Mouse (Mus musculus) forebrain, embryonic 12.5 days (tissue): ENCODE data around the gene Polr3k. TPM values are rescaled to one million over a fixed set of nuclear protein-coding genes. Genes with fewer than 3 reads are reported as not detected.

ENCODE experiments used
- ATAC-seq: fragments of 200-750 bp; cut with Nextera tagmentation; 2 replicates; pipeline ENCODE4 v1.8.0; 2017; ENCODE audit warnings: moderate TSS enrichment; ENCODE audit not compliant: low FRiP score
- H3K27ac ChIP-seq: fragments of 300-500 bp; sonication (generic); 2 replicates; pipeline ENCODE4 v1.5.1; 2016; ENCODE audit warnings: mild to moderate bottlenecking
- H3K27me3 ChIP-seq: fragments of 300-500 bp; sonication (generic); 2 replicates; pipeline ENCODE4 v1.6.1; 2016; ENCODE audit warnings: mild to moderate bottlenecking
- H3K36me3 ChIP-seq: fragments of 300-500 bp; sonication (generic); replicated peaks from 2 replicates; pipeline ENCODE4 v1.6.1; 2016; ENCODE audit warnings: mild to moderate bottlenecking
- H3K4me1 ChIP-seq: fragments of 300-500 bp; sonication (generic); 2 replicates; pipeline ENCODE4 v1.6.1; 2016
- H3K4me2 ChIP-seq: fragments of 300-500 bp; sonication (generic); 2 replicates; pipeline ENCODE4 v1.6.1; 2016; ENCODE audit warnings: mild to moderate bottlenecking, moderate library complexity
- H3K4me3 ChIP-seq: fragments of 300-500 bp; sonication (generic); replicated peaks from 2 replicates; pipeline ENCODE4 v1.5.1; 2016; ENCODE audit warnings: mild to moderate bottlenecking
- H3K9ac ChIP-seq: fragments of 300-500 bp; sonication (generic); 2 replicates; pipeline ENCODE4 v1.6.1; 2016; ENCODE audit warnings: mild to moderate bottlenecking
- H3K9me3 ChIP-seq: fragments of 300-500 bp; sonication (generic); 2 replicates; pipeline ENCODE4 v1.6.1; 2016
- WGBS: fragments of 180-500 bp; shearing (Covaris S2); methylation state at CpG from one replicate; pipeline ENCODE4 v1.1.7; 2016; 5-methylcytosine and 5-hydroxymethylcytosine counted together
- polyA plus RNA-seq: library from polyadenylated mRNA; unstranded; fragments of >200 nt; fragmentation: Nextera tagmentation; extraction: Ambion mirVana; gene quantifications from 2 replicates; pipeline ENCODE4 v1.2.1, GENCODE M21; 2016

Polr3k gene
- polyA plus RNA-seq = 100.0 and 104 TPM in 2 replicates

- peak within 1 kb of the TSS; percentile 82 for H3K4me3 ChIP-seq
- peak within 1 kb of the TSS; percentile 87 for H3K4me2 ChIP-seq
- ATAC-seq = peak; percentile 100
- H3K9me3 ChIP-seq = no peaks in the 10 kb centered on the region
- H3K27ac ChIP-seq = peak within 1 kb of the TSS; percentile 88
- WGBS = under 1% methylated on average over 35 of the region's 35 CpGs
- no peaks in the 10 kb centered on the region for H3K27me3 ChIP-seq
- peaks cover 23% of the 10 kb centered on the region for H3K4me1 ChIP-seq
- H3K9ac ChIP-seq = peak within 1 kb of the TSS; percentile 79
- peaks cover 10% of the 10 kb centered on the region for H3K36me3 ChIP-seq
These were observed at the start of gene Polr3k for GRCm38 (mm10) chr2:181863791-181864535. Gene Polr3k, plus strand, starts transcription at chr2:181864337.

- Histone ChIP-seq H3K9me3 (no peaks in the 10 kb centered on the region), H3K36me3 (peaks cover 41% of the 10 kb centered on the region), H3K27ac (no peak overlapping the region), H3K4me3 (no peak overlapping the region), H3K4me1 (no peaks in the 10 kb centered on the region), H3K9ac (no peak overlapping the region), H3K4me2 (no peak overlapping the region), H3K27me3 (no peaks in the 10 kb centered on the region)
- 86% methylated on average over 2 of the region's 2 CpGs for WGBS
- ATAC-seq = no peak
These were observed 35.0 kb upstream of the Polr3k start for GRCm38 (mm10) chr2:181829032-181829650.

GRCm38 (mm10) chr2:181832745-181833144, 31.4 kb upstream of the Polr3k start:
- Histone ChIP-seq H3K4me3 (no peak overlapping the region), H3K36me3 (peaks cover 17% of the 10 kb centered on the region), H3K4me1 (peaks cover 6% of the 10 kb centered on the region; the same call in 1 of the 2 replicates), H3K4me2 (no peak overlapping the region), H3K9ac (no peak overlapping the region), H3K9me3 (no peaks in the 10 kb centered on the region), H3K27me3 (no peaks in the 10 kb centered on the region), H3K27ac (no peak overlapping the region)
- WGBS = 69% methylated on average over 2 of the region's 2 CpGs
- no peak for ATAC-seq

- H3K9me3 ChIP-seq = no peaks in the 10 kb centered on the region
- WGBS = under 1% methylated on average over 35 of the region's 35 CpGs
- H3K36me3 ChIP-seq = peaks cover 5% of the 10 kb centered on the region; the same call in 1 of the 2 replicates
- H3K27ac ChIP-seq = peak within 1 kb of the TSS; percentile 87
- H3K9ac ChIP-seq = peak within 1 kb of the TSS; percentile 83
- H3K4me3 ChIP-seq = peak within 1 kb of the TSS; percentile 81
- peaks cover 15% of the 10 kb centered on the region for H3K4me1 ChIP-seq
- peak within 1 kb of the TSS; percentile 68 for H3K4me2 ChIP-seq
- ATAC-seq = peak; percentile 97
- H3K27me3 ChIP-seq = no peaks in the 10 kb centered on the region
These were observed 26.5 kb upstream of the Polr3k start, which contains the start of gene Pcmtd2 for GRCm38 (mm10) chr2:181837372-181838292. Gene Pcmtd2, plus strand, starts transcription at chr2:181837854.

GRCm38 (mm10) chr2:181838293-181838680, 25.9 kb upstream of the Polr3k start:
- WGBS = 0% methylated on average over 3 of the region's 3 CpGs

GRCm38 (mm10) chr2:181845709-181846394, 18.3 kb upstream of the Polr3k start:
- no peak overlapping the region for H3K27ac ChIP-seq
- ATAC-seq = no peak
- no peaks in the 10 kb centered on the region for H3K27me3 ChIP-seq
- H3K4me1 ChIP-seq = no peaks in the 10 kb centered on the region
- H3K9me3 ChIP-seq = no peaks in the 10 kb centered on the region
- H3K36me3 ChIP-seq = peaks cover 26% of the 10 kb centered on the region; the same call in 1 of the 2 replicates
- WGBS = 76% methylated on average over 5 of the region's 5 CpGs
- no peak overlapping the region for H3K9ac ChIP-seq
- H3K4me3 ChIP-seq = no peak overlapping the region
- no peak overlapping the region for H3K4me2 ChIP-seq

More at GRCm38 (mm10) chr2:181838293-181838680, 25.9 kb upstream of the Polr3k start:
- Histone ChIP-seq H3K9ac (peak overlapping the region; percentile 83), H3K4me1 (peaks cover 15% of the 10 kb centered on the region), H3K27me3 (no peaks in the 10 kb centered on the region), H3K27ac (peak overlapping the region; percentile 87; the same call in 1 of the 2 replicates), H3K4me3 (peak overlapping the region; percentile 81), H3K36me3 (peaks cover 5% of the 10 kb centered on the region; the same call in 1 of the 2 replicates), H3K9me3 (no peaks in the 10 kb centered on the region), H3K4me2 (peak overlapping the region; percentile 68)
- peak; percentile 17; the same call in 1 of the 2 replicates for ATAC-seq

GRCm38 (mm10) chr2:181864536-181864860, 361 bp downstream of the Polr3k start:
- peak overlapping the region; percentile 79 for H3K9ac ChIP-seq
- H3K4me2 ChIP-seq = peak overlapping the region; percentile 87
- H3K9me3 ChIP-seq = no peaks in the 10 kb centered on the region
- H3K27me3 ChIP-seq = no peaks in the 10 kb centered on the region
- H3K27ac ChIP-seq = peak overlapping the region; percentile 88
- under 1% methylated on average over 22 of the region's 22 CpGs for WGBS
- peak overlapping the region; percentile 82 for H3K4me3 ChIP-seq
- ATAC-seq = peak; percentile 39
- peaks cover 15% of the 10 kb centered on the region for H3K36me3 ChIP-seq
- H3K4me1 ChIP-seq = peaks cover 23% of the 10 kb centered on the region

GRCm38 (mm10) chr2:181866931-181867330, 2.8 kb downstream of the Polr3k start:
- Histone ChIP-seq H3K4me1 (peaks cover 23% of the 10 kb centered on the region), H3K9me3 (no peaks in the 10 kb centered on the region), H3K27ac (no peak overlapping the region), H3K9ac (no peak overlapping the region), H3K4me2 (no peak overlapping the region), H3K4me3 (no peak overlapping the region), H3K27me3 (no peaks in the 10 kb centered on the region), H3K36me3 (peaks cover 34% of the 10 kb centered on the region)
- ATAC-seq = no peak
- 62% methylated on average over 5 of the region's 5 CpGs for WGBS

GRCm38 (mm10) chr2:181871039-181871438, 6.9 kb downstream of the Polr3k start:
- Histone ChIP-seq H3K27me3 (no peaks in the 10 kb centered on the region), H3K36me3 (peaks cover 45% of the 10 kb centered on the region), H3K9me3 (no peaks in the 10 kb centered on the region), H3K9ac (no peak overlapping the region), H3K4me1 (0 out of 2 replicates have a peak, but pooled peaks cover 6% of the 10 kb centered on the region), H3K4me2 (no peak overlapping the region), H3K4me3 (no peak overlapping the region), H3K27ac (no peak overlapping the region)
- 97% methylated on average over 2 of the region's 2 CpGs for whole genome bisulfite sequencing
- ATAC-seq = 0 out of 2 replicates have a peak, but pooled peaks have one; percentile 33

GRCm38 (mm10) chr2:181878903-181879302, 14.8 kb downstream of the Polr3k start:
- H3K27me3 ChIP-seq = no peaks in the 10 kb centered on the region
- no peak overlapping the region for H3K4me3 ChIP-seq
- H3K9me3 ChIP-seq = no peaks in the 10 kb centered on the region
- H3K36me3 ChIP-seq = peaks cover 17% of the 10 kb centered on the region
- no peak overlapping the region for H3K27ac ChIP-seq
- no peaks in the 10 kb centered on the region for H3K4me1 ChIP-seq
- H3K9ac ChIP-seq = no peak overlapping the region
- 70% methylated on average over 1 of the region's 1 CpGs for WGBS
- no peak for ATAC-seq
- H3K4me2 ChIP-seq = no peak overlapping the region

GRCm38 (mm10) chr2:181883022-181883749, 19.0 kb downstream of the Polr3k start:
- no peak overlapping the region for H3K27ac ChIP-seq
- no peak overlapping the region for H3K9ac ChIP-seq
- H3K9me3 ChIP-seq = no peaks in the 10 kb centered on the region
- no peak for ATAC-seq
- WGBS = 89% methylated on average over 3 of the region's 3 CpGs
- H3K4me2 ChIP-seq = no peak overlapping the region
- no peaks in the 10 kb centered on the region; the same call in none of the 2 replicates for H3K36me3 ChIP-seq
- H3K27me3 ChIP-seq = no peaks in the 10 kb centered on the region
- H3K4me3 ChIP-seq = no peak overlapping the region
- no peaks in the 10 kb centered on the region for H3K4me1 ChIP-seq
